Mouse (Mus musculus): ENCODE data around the gene Nras. TPM values are rescaled to one million over a fixed set of nuclear protein-coding genes. Genes with fewer than 3 reads are reported as not detected.

Nras gene
- 45.1 and 47.1 TPM in 2 replicates for polyA plus RNA-seq (2015; fragmentation: Nextera tagmentation; extraction: Ambion mirVana)

- ATAC-seq (ENCODE audit: low read depth) = peak; percentile 96
- peaks cover 68% of the 10 kb centered on the region for H3K36me3 ChIP-seq
Measured at GRCm38 (mm10) chr3:103058207-103059157, at the start of gene Nras. Gene Nras, plus strand, starts transcription at chr3:103058285.

GRCm38 (mm10) chr3:103017350-103017749 lies 40.7 kb upstream of the Nras start:
- whole genome bisulfite sequencing (ENCODE audit: insufficient replicate concordance) = 42% methylated on average over 2 of the region's 2 CpGs

More at GRCm38 (mm10) chr3:103058207-103059157, at the start of gene Nras:
- Histone ChIP-seq H3K27ac (peak within 1 kb of the TSS; percentile 86), H3K9ac (peak within 1 kb of the TSS; percentile 87), H3K4me3 (replicated peaks) (peak within 1 kb of the TSS; percentile 92), H3K4me1 (replicated peaks) (peaks cover 12% of the 10 kb centered on the region), H3K9me3 (replicated peaks) (no peaks in the 10 kb centered on the region), H3K4me2 (peak within 1 kb of the TSS; percentile 83), H3K27me3 (no peaks in the 10 kb centered on the region)
- 2% methylated on average over 46 of the region's 46 CpGs for WGBS (ENCODE audit: insufficient replicate concordance)
- peak; percentile 87 for DNase-seq

DNA sequence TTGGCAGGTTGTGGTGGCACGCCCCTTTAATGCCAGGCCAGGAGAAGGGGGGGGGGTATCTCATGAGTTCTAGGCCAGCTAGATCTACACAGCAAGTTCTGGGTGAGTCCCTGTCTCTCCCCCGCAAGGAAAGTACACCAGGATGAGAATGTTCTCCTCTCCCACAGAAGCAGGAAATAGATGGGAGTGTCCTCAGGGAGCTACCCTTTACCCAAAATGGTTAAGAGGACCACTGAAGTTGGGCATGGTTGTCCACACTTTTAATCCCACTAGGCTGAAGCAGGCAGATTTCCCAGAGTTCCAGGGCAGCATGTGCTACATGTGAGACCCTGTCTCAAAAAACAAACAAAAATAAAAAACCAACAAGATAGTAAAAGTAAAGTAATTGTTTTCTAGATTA lies 38.6 kb upstream of the Nras start:
- Histone ChIP-seq H3K27ac (peak overlapping the region; percentile 88; the same call in 1 of the 2 replicates), H3K9me3 (replicated peaks) (no peaks in the 10 kb centered on the region), H3K9ac (peak overlapping the region; percentile 94), H3K36me3 (no peaks in the 10 kb centered on the region), H3K27me3 (no peaks in the 10 kb centered on the region), H3K4me1 (replicated peaks) (peaks cover 29% of the 10 kb centered on the region), H3K4me3 (replicated peaks) (peak overlapping the region; percentile 94), H3K4me2 (peak overlapping the region; percentile 89)
- DNase-seq (no peak), ATAC-seq (ENCODE audit: low read depth) (no peak)
- WGBS (ENCODE audit: insufficient replicate concordance) = 76% methylated on average over 2 of the region's 2 CpGs

More at GRCm38 (mm10) chr3:103017350-103017749, 40.7 kb upstream of the Nras start:
- H3K27me3 ChIP-seq = no peaks in the 10 kb centered on the region
- H3K9me3 ChIP-seq (replicated peaks) = no peaks in the 10 kb centered on the region
- H3K4me2 ChIP-seq = no peak overlapping the region
- ATAC-seq (ENCODE audit: low read depth) (no peak), DNase-seq (no peak)
- H3K9ac ChIP-seq = no peak overlapping the region
- no peak overlapping the region for H3K27ac ChIP-seq
- H3K36me3 ChIP-seq = no peaks in the 10 kb centered on the region
- H3K4me3 ChIP-seq (replicated peaks) = no peak overlapping the region
- peaks cover 19% of the 10 kb centered on the region for H3K4me1 ChIP-seq (replicated peaks)

DNA sequence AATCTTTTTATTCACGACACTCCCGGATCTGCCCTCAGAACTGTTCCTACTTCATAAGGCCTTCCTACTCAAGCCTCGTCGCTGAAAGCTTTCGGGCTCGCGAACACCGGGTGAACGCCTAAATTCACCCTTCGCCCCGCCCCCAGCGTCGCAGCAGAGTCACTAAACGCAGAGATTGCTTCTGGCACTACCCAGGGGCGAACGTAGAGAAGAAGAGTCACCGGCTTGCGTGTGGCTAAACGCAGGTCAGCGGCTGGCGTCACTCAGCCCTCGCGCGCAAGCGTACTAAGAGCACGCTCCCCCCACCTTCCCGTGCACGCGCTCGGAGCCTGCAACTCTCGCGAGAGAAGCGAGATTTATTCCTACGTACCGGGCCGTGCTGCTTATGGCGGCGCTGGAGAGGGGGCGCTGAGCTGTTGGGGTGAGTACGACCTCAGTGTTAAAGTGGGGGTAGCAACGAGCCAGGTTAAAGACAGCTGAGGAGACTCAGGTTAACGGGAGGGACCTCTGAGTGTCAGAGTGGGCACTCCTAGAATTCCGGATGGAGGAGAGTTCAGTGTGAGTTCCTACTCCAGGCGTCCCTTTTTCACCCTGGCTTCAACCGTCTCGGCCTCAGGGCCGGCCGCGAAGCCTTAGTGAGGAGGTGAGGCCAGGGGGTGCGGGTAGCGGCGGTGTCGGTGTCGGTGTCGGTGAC lies 37.7 kb upstream of the Nras start, which contains the start of gene Csde1:
Gene Csde1, plus strand, starts transcription at position 178 of the 694 bp plus-strand sequence.
- peak within 1 kb of the TSS; percentile 88 for H3K27ac ChIP-seq
- DNase-seq (peak; percentile 96), ATAC-seq (ENCODE audit: low read depth) (peak; percentile 90)
- H3K27me3 ChIP-seq = no peaks in the 10 kb centered on the region
- WGBS (ENCODE audit: insufficient replicate concordance) = under 1% methylated on average over 55 of the region's 55 CpGs
- peak within 1 kb of the TSS; percentile 89 for H3K4me2 ChIP-seq
- peaks cover 35% of the 10 kb centered on the region for H3K4me1 ChIP-seq (replicated peaks)
- no peaks in the 10 kb centered on the region for H3K9me3 ChIP-seq (replicated peaks)
- peak within 1 kb of the TSS; percentile 94 for H3K9ac ChIP-seq
- H3K4me3 ChIP-seq (replicated peaks) = peak within 1 kb of the TSS; percentile 94
- H3K36me3 ChIP-seq = no peaks in the 10 kb centered on the region

- Histone ChIP-seq H3K4me1 (replicated peaks) (peaks cover 40% of the 10 kb centered on the region), H3K4me3 (replicated peaks) (peak overlapping the region; percentile 94), H3K27me3 (no peaks in the 10 kb centered on the region), H3K9me3 (replicated peaks) (no peaks in the 10 kb centered on the region), H3K4me2 (peak overlapping the region; percentile 89), H3K27ac (peak overlapping the region; percentile 88), H3K9ac (peak overlapping the region; percentile 94), H3K36me3 (no peaks in the 10 kb centered on the region)
- under 1% methylated on average over 35 of the region's 37 CpGs for WGBS (ENCODE audit: insufficient replicate concordance)
- DNase-seq (peak; percentile 87), ATAC-seq (ENCODE audit: low read depth) (peak; percentile 85)
Measured at GRCm38 (mm10) chr3:103020943-103021638, 37.0 kb upstream of the Nras start.

- no peaks in the 10 kb centered on the region for H3K9me3 ChIP-seq (replicated peaks)
- no peaks in the 10 kb centered on the region for H3K27me3 ChIP-seq
- ATAC-seq (ENCODE audit: low read depth) (no peak), DNase-seq (peak; percentile 10)
- H3K4me1 ChIP-seq (replicated peaks) = peaks cover 35% of the 10 kb centered on the region
- H3K4me3 ChIP-seq (replicated peaks) = no peak overlapping the region
- no peak overlapping the region for H3K27ac ChIP-seq
- H3K9ac ChIP-seq = no peak overlapping the region
- no peak overlapping the region for H3K4me2 ChIP-seq
- WGBS (ENCODE audit: insufficient replicate concordance) = 62% methylated on average over 1 of the region's 1 CpGs
- H3K36me3 ChIP-seq = peaks cover 41% of the 10 kb centered on the region
Measured at GRCm38 (mm10) chr3:103026174-103026573, 31.9 kb upstream of the Nras start.

DNA sequence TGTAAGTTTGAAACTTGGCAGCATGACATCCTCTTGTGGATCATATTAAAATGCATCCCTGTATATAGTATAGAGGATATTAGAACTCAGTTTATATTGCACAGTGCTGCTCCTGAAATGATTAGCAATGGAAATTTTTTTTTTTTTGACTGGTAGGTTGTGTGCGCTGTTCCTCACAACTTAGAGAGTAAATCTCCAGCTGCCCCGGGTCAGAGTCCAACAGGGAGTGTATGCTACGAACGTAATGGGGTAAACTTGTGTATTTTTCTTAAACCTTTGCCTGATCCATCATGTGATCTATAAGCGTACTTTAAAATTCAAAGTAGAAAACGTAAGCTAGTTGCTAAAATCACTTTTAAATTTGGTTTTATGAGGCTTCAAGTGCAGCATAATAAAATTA lies 17.8 kb upstream of the Nras start:
- Histone ChIP-seq H3K27ac (no peak overlapping the region), H3K36me3 (peaks cover 70% of the 10 kb centered on the region), H3K27me3 (no peaks in the 10 kb centered on the region), H3K4me1 (replicated peaks) (0 out of 2 replicates have a peak, but pooled peaks cover 4% of the 10 kb centered on the region), H3K4me2 (no peak overlapping the region), H3K9me3 (replicated peaks) (no peaks in the 10 kb centered on the region), H3K4me3 (replicated peaks) (no peak overlapping the region), H3K9ac (no peak overlapping the region)
- WGBS (ENCODE audit: insufficient replicate concordance) = 86% methylated on average over 6 of the region's 6 CpGs
- ATAC-seq (ENCODE audit: low read depth) = no peak
- DNase-seq = no peak

GRCm38 (mm10) chr3:103040861-103041379 lies 17.2 kb upstream of the Nras start:
- Histone ChIP-seq H3K36me3 (peaks cover 73% of the 10 kb centered on the region), H3K9me3 (replicated peaks) (no peaks in the 10 kb centered on the region), H3K4me2 (no peak overlapping the region), H3K9ac (no peak overlapping the region), H3K27ac (no peak overlapping the region), H3K4me1 (replicated peaks) (0 out of 2 replicates have a peak, but pooled peaks cover 4% of the 10 kb centered on the region), H3K27me3 (no peaks in the 10 kb centered on the region), H3K4me3 (replicated peaks) (no peak overlapping the region)
- DNase-seq (no peak), ATAC-seq (ENCODE audit: low read depth) (no peak)
- 77% methylated on average over 1 of the region's 1 CpGs for WGBS (ENCODE audit: insufficient replicate concordance)

DNA sequence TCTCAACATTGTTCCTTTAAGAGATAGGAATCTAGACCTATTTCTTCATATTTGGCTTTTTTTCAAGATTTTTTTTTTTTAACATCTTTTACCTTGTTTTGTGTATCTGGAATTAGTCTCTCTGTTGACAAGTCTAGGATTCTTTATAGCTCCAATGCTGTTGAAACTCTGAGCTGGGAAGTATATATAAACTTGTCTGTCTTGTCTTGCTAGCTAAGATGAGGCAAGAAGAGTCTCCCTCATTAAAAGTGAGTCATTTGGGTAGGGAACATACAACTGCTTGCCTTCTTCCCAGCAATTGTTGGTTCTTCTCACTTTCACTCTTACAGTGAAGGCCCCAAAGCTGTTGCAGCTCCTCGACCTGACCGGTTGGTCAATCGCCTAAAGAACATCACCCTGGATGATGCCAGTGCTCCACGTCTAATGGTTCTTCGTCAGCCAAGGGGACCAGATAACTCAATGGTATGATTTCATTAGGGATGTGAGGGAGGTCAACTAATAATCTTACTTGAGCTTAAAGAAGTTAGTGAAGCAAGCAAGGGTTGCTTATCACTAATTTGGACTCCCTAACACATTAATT lies 2.0 kb upstream of the Nras start:
- H3K27me3 ChIP-seq = no peaks in the 10 kb centered on the region
- DNase-seq (no peak), ATAC-seq (ENCODE audit: low read depth) (no peak)
- peaks cover 65% of the 10 kb centered on the region for H3K36me3 ChIP-seq
- H3K4me3 ChIP-seq (replicated peaks) = no peak overlapping the region
- no peak overlapping the region for H3K27ac ChIP-seq
- WGBS (ENCODE audit: insufficient replicate concordance) = 81% methylated on average over 5 of the region's 5 CpGs
- no peak overlapping the region for H3K9ac ChIP-seq
- H3K4me1 ChIP-seq (replicated peaks) = peaks cover 12% of the 10 kb centered on the region
- no peak overlapping the region for H3K4me2 ChIP-seq
- H3K9me3 ChIP-seq (replicated peaks) = no peaks in the 10 kb centered on the region

DNA sequence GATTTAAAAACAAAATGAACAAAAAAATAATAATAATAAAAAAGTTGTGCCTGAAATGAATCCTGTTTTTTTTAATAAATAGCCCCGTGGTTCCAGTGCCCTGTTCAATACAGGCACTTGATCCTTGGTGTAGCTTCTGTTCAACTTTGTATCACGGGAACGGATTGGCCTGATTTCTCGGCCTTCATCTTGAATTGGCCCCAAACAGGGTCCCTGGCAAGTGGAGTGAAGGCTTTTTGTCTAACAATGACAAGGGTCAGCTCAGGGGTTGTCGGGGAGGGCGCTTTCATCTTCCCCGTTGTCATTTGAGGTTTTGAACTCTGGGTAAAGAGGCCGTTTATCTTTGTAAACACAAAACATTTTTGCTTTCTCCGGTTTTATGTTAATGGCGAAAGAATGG lies 333 bp upstream of the Nras start:
- peak overlapping the region; percentile 62 for H3K27ac ChIP-seq
- H3K36me3 ChIP-seq = peaks cover 66% of the 10 kb centered on the region
- WGBS (ENCODE audit: insufficient replicate concordance) = 5% methylated on average over 10 of the region's 10 CpGs
- ATAC-seq (ENCODE audit: low read depth) (peak; percentile 39), DNase-seq (no peak)
- H3K4me3 ChIP-seq (replicated peaks) = peak overlapping the region; percentile 92
- H3K27me3 ChIP-seq = no peaks in the 10 kb centered on the region
- H3K4me1 ChIP-seq (replicated peaks) = peaks cover 12% of the 10 kb centered on the region
- H3K9ac ChIP-seq = peak overlapping the region; percentile 55
- peak overlapping the region; percentile 83 for H3K4me2 ChIP-seq
- H3K9me3 ChIP-seq (replicated peaks) = no peaks in the 10 kb centered on the region
